Mouse (Mus musculus) liver, embryonic 14.5 days (tissue): ENCODE data around the gene Gli1.

Experiments used
- CTCF ChIP-seq: IDR thresholded peaks from 2 replicates; pipeline ENCODE4 v1.5.1; 2016; ENCODE audit warnings: antibody characterized with exemption, low read depth, control low read depth
- EP300 ChIP-seq: IDR thresholded peaks from 2 replicates; pipeline ENCODE4 v1.6.1; 2016; ENCODE audit warnings: antibody characterized with exemption, low read depth

GRCm38 (mm10) chr10:127349810-127350209 is 8.0 kb upstream of the Gli1 start:
- TF ChIP-seq CTCF (no peak), EP300 (no peak)
